Mouse (Mus musculus): ENCODE measurements around the gene Slc44a5. TPM values are rescaled to one million over a fixed set of nuclear protein-coding genes. Genes with fewer than 3 reads are reported as not detected.

Slc44a5 gene
- polyA plus RNA-seq, 1 experiment from 2014 or later, result not detected

GRCm38 (mm10) chr3:153957916-153958315, 15.3 kb upstream of the Slc44a5 start:
- H3K27ac ChIP-seq, result no peak overlapping the region
- H3K4me3 ChIP-seq (ENCODE audit: inconsistent target), result no peak overlapping the region
- H3K79me2 ChIP-seq (ENCODE audit: inconsistent target), result no peaks in the 10 kb centered on the region
- WGBS (ENCODE audit: missing documents), result 56% methylated on average over 5 of the region's 5 CpGs
- no peaks in the 10 kb centered on the region for H3K36me3 ChIP-seq (ENCODE audit: inconsistent target)

GRCm38 (mm10) chr3:153959035-153959730, 14.1 kb upstream of the Slc44a5 start:
- Histone ChIP-seq H3K27ac (no peak overlapping the region), H3K4me3 (ENCODE audit: inconsistent target) (no peak overlapping the region), H3K79me2 (ENCODE audit: inconsistent target) (no peaks in the 10 kb centered on the region), H3K36me3 (ENCODE audit: inconsistent target) (no peaks in the 10 kb centered on the region)
- WGBS (ENCODE audit: missing documents), result 90% methylated on average over 1 of the region's 1 CpGs

GRCm38 (mm10) chr3:153959731-153960207, 13.5 kb upstream of the Slc44a5 start:
- Histone ChIP-seq H3K4me3 (ENCODE audit: inconsistent target) (no peak overlapping the region), H3K27ac (no peak overlapping the region), H3K79me2 (ENCODE audit: inconsistent target) (no peaks in the 10 kb centered on the region), H3K36me3 (ENCODE audit: inconsistent target) (no peaks in the 10 kb centered on the region)
- WGBS (ENCODE audit: missing documents), result 94% methylated on average over 9 of the region's 9 CpGs

- Histone ChIP-seq H3K36me3 (ENCODE audit: inconsistent target) (no peaks in the 10 kb centered on the region), H3K79me2 (ENCODE audit: inconsistent target) (no peaks in the 10 kb centered on the region), H3K27ac (no peak overlapping the region), H3K4me3 (ENCODE audit: inconsistent target) (no peak overlapping the region)
- 85% methylated on average over 2 of the region's 2 CpGs for WGBS (ENCODE audit: missing documents)
These were observed 12.4 kb upstream of the Slc44a5 start for GRCm38 (mm10) chr3:153960884-153961283.

GRCm38 (mm10) chr3:153961632-153962389, 11.4 kb upstream of the Slc44a5 start:
- 78% methylated on average over 6 of the region's 6 CpGs for WGBS (ENCODE audit: missing documents)
- Histone ChIP-seq H3K4me3 (ENCODE audit: inconsistent target) (no peak overlapping the region), H3K36me3 (ENCODE audit: inconsistent target) (no peaks in the 10 kb centered on the region), H3K27ac (no peak overlapping the region), H3K79me2 (ENCODE audit: inconsistent target) (no peaks in the 10 kb centered on the region)

DNA sequence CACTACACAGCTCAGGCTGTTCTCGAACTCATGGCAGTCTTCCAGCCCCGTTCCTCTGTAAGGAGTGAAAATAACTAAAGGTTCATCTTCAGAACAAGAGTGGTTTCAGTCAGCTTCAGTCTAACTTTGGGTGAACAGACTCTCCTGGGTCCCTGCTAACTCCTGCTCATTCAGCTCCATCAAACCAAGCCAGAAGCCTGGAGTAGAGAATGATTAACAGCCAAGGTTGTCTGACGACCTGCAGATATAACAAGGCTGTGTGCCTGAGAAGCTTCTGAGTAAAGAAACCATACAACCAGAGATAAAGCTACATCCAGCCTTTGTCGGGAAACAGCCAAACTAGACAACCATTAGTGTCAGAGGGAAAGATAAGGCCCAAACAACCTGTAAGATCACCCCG, 5.8 kb upstream of the Slc44a5 start:
- WGBS (ENCODE audit: missing documents), result 98% methylated on average over 5 of the region's 5 CpGs
- no peaks in the 10 kb centered on the region for H3K79me2 ChIP-seq (ENCODE audit: inconsistent target)
- H3K36me3 ChIP-seq (ENCODE audit: inconsistent target), result no peaks in the 10 kb centered on the region
- H3K27ac ChIP-seq, result no peak overlapping the region
- H3K4me3 ChIP-seq (ENCODE audit: inconsistent target), result no peak overlapping the region

DNA sequence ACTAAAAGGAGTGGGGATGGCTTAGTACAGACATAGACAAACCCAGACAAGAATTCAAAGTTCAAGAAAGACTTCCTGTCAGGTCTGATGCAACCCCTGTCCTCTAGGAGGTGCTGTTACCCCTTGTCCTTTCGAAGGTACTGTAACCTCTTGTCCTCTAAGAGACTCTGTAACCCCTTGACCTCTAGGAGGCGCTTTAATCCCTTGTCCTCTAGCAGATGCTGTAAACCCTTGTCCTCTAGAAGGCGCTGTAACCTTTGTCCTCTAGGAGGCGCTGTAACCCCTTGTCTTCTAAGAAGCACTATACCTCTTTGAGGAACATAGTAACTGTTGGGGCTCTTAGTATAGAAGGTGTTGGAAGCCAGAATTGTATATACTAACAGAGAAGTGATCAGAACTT, 4.7 kb upstream of the Slc44a5 start:
- Histone ChIP-seq H3K4me3 (ENCODE audit: inconsistent target) (no peak overlapping the region), H3K79me2 (ENCODE audit: inconsistent target) (no peaks in the 10 kb centered on the region), H3K27ac (no peak overlapping the region), H3K36me3 (ENCODE audit: inconsistent target) (no peaks in the 10 kb centered on the region)
- WGBS (ENCODE audit: missing documents), result 64% methylated on average over 4 of the region's 4 CpGs

- WGBS (ENCODE audit: missing documents), result 84% methylated on average over 4 of the region's 4 CpGs
- H3K36me3 ChIP-seq (ENCODE audit: inconsistent target), result no peaks in the 10 kb centered on the region
- no peak overlapping the region for H3K27ac ChIP-seq
- H3K4me3 ChIP-seq (ENCODE audit: inconsistent target), result no peak overlapping the region
- no peaks in the 10 kb centered on the region for H3K79me2 ChIP-seq (ENCODE audit: inconsistent target)
These were observed 3.8 kb upstream of the Slc44a5 start for GRCm38 (mm10) chr3:153969451-153969850.

- Histone ChIP-seq H3K4me3 (ENCODE audit: inconsistent target) (no peak overlapping the region), H3K79me2 (ENCODE audit: inconsistent target) (no peaks in the 10 kb centered on the region), H3K27ac (no peak overlapping the region), H3K36me3 (ENCODE audit: inconsistent target) (no peaks in the 10 kb centered on the region)
- WGBS (ENCODE audit: missing documents), result 16% methylated on average over 17 of the region's 21 CpGs
These were observed 919 bp downstream of the Slc44a5 start for GRCm38 (mm10) chr3:153973949-153974760.

- Histone ChIP-seq H3K79me2 (ENCODE audit: inconsistent target) (no peaks in the 10 kb centered on the region), H3K4me3 (ENCODE audit: inconsistent target) (no peak overlapping the region), H3K27ac (no peak overlapping the region), H3K36me3 (ENCODE audit: inconsistent target) (no peaks in the 10 kb centered on the region)
- 25% methylated on average over 6 of the region's 6 CpGs for WGBS (ENCODE audit: missing documents)
These were observed 1.8 kb downstream of the Slc44a5 start for GRCm38 (mm10) chr3:153975060-153975459.

- 23% methylated on average over 7 of the region's 7 CpGs for WGBS (ENCODE audit: missing documents)
- Histone ChIP-seq H3K4me3 (ENCODE audit: inconsistent target) (no peak overlapping the region), H3K36me3 (ENCODE audit: inconsistent target) (no peaks in the 10 kb centered on the region), H3K79me2 (ENCODE audit: inconsistent target) (no peaks in the 10 kb centered on the region), H3K27ac (no peak overlapping the region)
These were observed 2.6 kb downstream of the Slc44a5 start for GRCm38 (mm10) chr3:153975791-153976190.

- Histone ChIP-seq H3K36me3 (ENCODE audit: inconsistent target) (no peaks in the 10 kb centered on the region), H3K79me2 (ENCODE audit: inconsistent target) (no peaks in the 10 kb centered on the region), H3K4me3 (ENCODE audit: inconsistent target) (no peak overlapping the region), H3K27ac (no peak overlapping the region)
- WGBS (ENCODE audit: missing documents), result 93% methylated on average over 2 of the region's 2 CpGs
These were observed 7.4 kb downstream of the Slc44a5 start for GRCm38 (mm10) chr3:153980611-153981010.

GRCm38 (mm10) chr3:153984428-153985340, 11.4 kb downstream of the Slc44a5 start:
- Histone ChIP-seq H3K4me3 (ENCODE audit: inconsistent target) (no peak overlapping the region), H3K79me2 (ENCODE audit: inconsistent target) (no peaks in the 10 kb centered on the region), H3K27ac (no peak overlapping the region), H3K36me3 (ENCODE audit: inconsistent target) (no peaks in the 10 kb centered on the region)
- WGBS (ENCODE audit: missing documents), result 53% methylated on average over 10 of the region's 10 CpGs
